Mouse (Mus musculus): ENCODE measurements around the gene Foxo3.

Gene Foxo3

GRCm38 (mm10) chr10:42230471-42231099 lies 46.0 kb downstream of the Foxo3 start:
- DNase-seq (ENCODE audit: extremely low read depth, insufficient read length, low spot score) = no peak

- DNase-seq (ENCODE audit: extremely low read depth, insufficient read length, low spot score) = no peak
Observed at GRCm38 (mm10) chr10:42227751-42228241, 48.8 kb downstream of the Foxo3 start.

GRCm38 (mm10) chr10:42226176-42226575 lies 50.4 kb downstream of the Foxo3 start:
- no peak for DNase-seq (ENCODE audit: extremely low read depth, insufficient read length, low spot score)

GRCm38 (mm10) chr10:42225184-42225935 lies 51.2 kb downstream of the Foxo3 start:
- no peak for DNase-seq (ENCODE audit: extremely low read depth, insufficient read length, low spot score)

GRCm38 (mm10) chr10:42221996-42222395 lies 54.6 kb downstream of the Foxo3 start:
- DNase-seq (ENCODE audit: extremely low read depth, insufficient read length, low spot score) = no peak

GRCm38 (mm10) chr10:42221136-42221891 lies 55.2 kb downstream of the Foxo3 start:
- DNase-seq (ENCODE audit: extremely low read depth, insufficient read length, low spot score) = no peak

GRCm38 (mm10) chr10:42220418-42220952 lies 56.1 kb downstream of the Foxo3 start:
- DNase-seq (ENCODE audit: extremely low read depth, insufficient read length, low spot score) = no peak

GRCm38 (mm10) chr10:42211407-42211806 lies 65.1 kb downstream of the Foxo3 start:
- DNase-seq (ENCODE audit: extremely low read depth, insufficient read length, low spot score) = no peak

GRCm38 (mm10) chr10:42210641-42211040 lies 65.9 kb downstream of the Foxo3 start:
- DNase-seq (ENCODE audit: extremely low read depth, insufficient read length, low spot score) = no peak

GRCm38 (mm10) chr10:42209809-42210208 lies 66.7 kb downstream of the Foxo3 start:
- DNase-seq (ENCODE audit: extremely low read depth, insufficient read length, low spot score) = no peak

- DNase-seq (ENCODE audit: extremely low read depth, insufficient read length, low spot score) = no peak
Observed at GRCm38 (mm10) chr10:42207612-42208011, 68.9 kb downstream of the Foxo3 start.

- DNase-seq (ENCODE audit: extremely low read depth, insufficient read length, low spot score) = no peak
Observed at GRCm38 (mm10) chr10:42204768-42205412, 71.7 kb downstream of the Foxo3 start.

- no peak for DNase-seq (ENCODE audit: extremely low read depth, insufficient read length, low spot score)
Observed at GRCm38 (mm10) chr10:42203321-42204155, 73.0 kb downstream of the Foxo3 start.

GRCm38 (mm10) chr10:42202561-42202960 lies 74.0 kb downstream of the Foxo3 start:
- no peak for DNase-seq (ENCODE audit: extremely low read depth, insufficient read length, low spot score)

- DNase-seq (ENCODE audit: extremely low read depth, insufficient read length, low spot score) = no peak
Observed at GRCm38 (mm10) chr10:42199472-42199871, 77.1 kb downstream of the Foxo3 start.

GRCm38 (mm10) chr10:42198682-42199081 lies 77.9 kb downstream of the Foxo3 start:
- no peak for DNase-seq (ENCODE audit: extremely low read depth, insufficient read length, low spot score)

GRCm38 (mm10) chr10:42194784-42195183 lies 81.8 kb downstream of the Foxo3 start:
- DNase-seq (ENCODE audit: extremely low read depth, insufficient read length, low spot score) = no peak

GRCm38 (mm10) chr10:42193981-42194380 lies 82.6 kb downstream of the Foxo3 start:
- DNase-seq (ENCODE audit: extremely low read depth, insufficient read length, low spot score) = no peak

- no peak for DNase-seq (ENCODE audit: extremely low read depth, insufficient read length, low spot score)
Observed at GRCm38 (mm10) chr10:42192951-42193350, 83.6 kb downstream of the Foxo3 start.
